Mouse (Mus musculus) limb, embryonic 10.5 days (tissue): ENCODE results near the gene Bcl6. TPM values are rescaled to one million over a fixed set of nuclear protein-coding genes. Genes with fewer than 3 reads are reported as not detected.

Experiments used
- DNase-seq: peaks from one replicate; pipeline ENCODE4 v3.0.0-alpha.2; 2017; ENCODE audit warnings: low spot score
- H3K27ac ChIP-seq: fragments of 300-500 bp; sonication (generic); 2 replicates; pipeline ENCODE4 v1.5.1; 2016; ENCODE audit warnings: mild to moderate bottlenecking
- H3K27me3 ChIP-seq: fragments of 300-500 bp; sonication (generic); 2 replicates; pipeline ENCODE4 v1.6.1; 2016; ENCODE audit warnings: low read depth, mild to moderate bottlenecking; ENCODE audit not compliant: poor library complexity, severe bottlenecking
- H3K36me3 ChIP-seq: fragments of 300-500 bp; sonication (generic); 2 replicates; pipeline ENCODE4 v1.6.1; 2016; ENCODE audit warnings: mild to moderate bottlenecking, moderate library complexity
- H3K4me1 ChIP-seq: fragments of 300-500 bp; sonication (generic); 2 replicates; pipeline ENCODE4 v1.6.1; 2016
- H3K4me3 ChIP-seq: fragments of 300-500 bp; sonication (generic); 2 replicates; pipeline ENCODE4 v1.5.1; 2016; ENCODE audit warnings: mild to moderate bottlenecking, moderate library complexity
- H3K9me3 ChIP-seq: fragments of 300-500 bp; sonication (generic); replicated peaks from 2 replicates; pipeline ENCODE4 v1.6.1; 2016; ENCODE audit warnings: mild to moderate bottlenecking
- WGBS: fragments of 180-500 bp; shearing (Covaris S2); methylation state at CpG from one replicate; pipeline ENCODE4 v1.1.7; 2016; 5-methylcytosine and 5-hydroxymethylcytosine counted together
- polyA plus RNA-seq: library from polyadenylated mRNA; unstranded; fragments of >200 nt; fragmentation: Nextera tagmentation; extraction: Ambion mirVana; gene quantifications from 2 replicates; pipeline ENCODE4 v1.2.1, GENCODE M21; 2016

Bcl6 gene
- polyA plus RNA-seq, 1 experiment from 2014 or later: 0.10 TPM

DNA sequence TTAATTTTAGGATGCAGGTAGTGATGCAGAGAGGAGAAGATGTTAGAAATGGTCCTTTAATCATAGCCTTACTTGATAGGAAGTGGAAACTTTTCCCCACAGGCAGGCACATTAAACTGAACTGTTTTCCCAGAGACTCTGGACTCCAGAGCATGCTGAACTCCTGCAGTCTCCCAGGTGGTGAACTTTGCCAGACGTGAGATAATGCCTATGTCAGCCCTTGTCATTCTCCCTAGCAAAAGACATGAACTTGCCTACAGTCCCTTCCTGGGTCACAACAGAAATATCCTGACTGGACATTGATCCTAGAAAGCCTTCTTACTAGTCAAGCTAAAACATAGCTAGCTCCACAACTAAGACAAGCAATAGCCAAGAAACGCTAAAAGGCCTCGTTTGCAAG is 22.7 kb upstream of the Bcl6 start:
- no peak overlapping the region for H3K27ac ChIP-seq
- 80% methylated on average over 3 of the region's 3 CpGs for WGBS
- H3K36me3 ChIP-seq: no peaks in the 10 kb centered on the region
- H3K27me3 ChIP-seq: no peaks in the 10 kb centered on the region
- DNase-seq: no peak
- no peaks in the 10 kb centered on the region for H3K9me3 ChIP-seq
- H3K4me3 ChIP-seq: no peak overlapping the region
- H3K4me1 ChIP-seq: no peaks in the 10 kb centered on the region

DNA sequence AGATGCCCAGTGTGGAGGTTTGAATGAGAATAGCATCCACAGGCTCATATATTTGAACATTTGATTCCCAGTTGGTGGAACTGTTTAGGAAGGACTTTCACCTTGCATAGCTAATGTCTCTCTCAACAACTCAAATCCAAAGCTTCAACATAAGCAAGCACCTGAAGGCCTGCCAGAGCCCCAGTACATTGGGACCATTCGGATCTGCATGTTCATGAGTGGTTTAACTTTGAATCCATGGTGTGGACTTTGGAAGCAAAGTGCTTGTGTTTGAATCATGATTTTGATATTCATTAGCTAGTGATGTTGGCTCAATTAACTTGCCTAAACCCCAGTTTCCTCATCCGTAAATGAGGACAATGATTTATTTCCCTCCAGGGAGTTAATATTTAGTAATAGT is 21.2 kb upstream of the Bcl6 start:
- H3K9me3 ChIP-seq: no peaks in the 10 kb centered on the region
- H3K4me3 ChIP-seq: no peak overlapping the region
- H3K27ac ChIP-seq: no peak overlapping the region
- H3K36me3 ChIP-seq: no peaks in the 10 kb centered on the region
- no peak for DNase-seq
- no peaks in the 10 kb centered on the region for H3K4me1 ChIP-seq
- 91% methylated on average over 2 of the region's 2 CpGs for WGBS
- H3K27me3 ChIP-seq: no peaks in the 10 kb centered on the region

DNA sequence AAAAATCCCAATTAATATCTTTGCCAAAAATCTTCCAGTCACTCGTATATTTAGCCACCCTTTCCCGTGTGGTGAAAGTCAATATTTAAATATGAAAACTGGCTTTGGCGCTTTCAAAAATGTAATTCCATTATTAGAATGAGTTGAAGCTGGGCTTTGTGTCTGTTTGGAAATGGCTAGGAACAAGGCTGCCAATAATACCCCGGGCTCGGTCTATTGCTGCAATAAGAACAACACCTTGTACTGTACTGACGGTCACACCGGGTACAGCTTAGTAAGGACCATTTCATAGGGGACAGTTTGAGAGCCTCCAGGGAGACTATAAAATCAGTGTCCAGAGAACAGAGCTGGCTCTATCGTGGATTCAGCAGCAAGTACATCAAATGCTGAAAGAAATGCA is 17.3 kb upstream of the Bcl6 start:
- Histone ChIP-seq H3K9me3 (no peaks in the 10 kb centered on the region), H3K36me3 (no peaks in the 10 kb centered on the region), H3K27me3 (no peaks in the 10 kb centered on the region), H3K4me3 (no peak overlapping the region), H3K27ac (no peak overlapping the region), H3K4me1 (no peaks in the 10 kb centered on the region)
- 87% methylated on average over 8 of the region's 8 CpGs for WGBS
- DNase-seq: no peak

DNA sequence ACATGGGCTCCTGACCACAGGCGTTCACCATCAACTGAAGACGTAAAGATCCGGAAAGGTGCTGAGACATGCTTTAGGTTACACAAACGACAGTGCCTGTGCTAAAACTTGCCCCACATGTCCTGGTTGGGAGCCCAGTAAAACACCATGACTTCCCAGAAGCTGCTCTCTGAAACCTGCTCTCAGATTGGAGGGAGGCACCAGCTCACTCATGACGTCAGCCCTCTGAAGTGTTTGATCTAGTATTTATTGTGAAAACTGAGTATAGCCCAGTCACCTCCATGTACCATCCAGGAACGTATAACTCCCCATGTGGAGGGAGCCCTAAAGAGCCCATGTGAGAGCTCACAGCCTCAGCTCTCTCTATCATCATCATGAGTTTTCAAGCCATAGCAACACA is 9.3 kb upstream of the Bcl6 start:
- H3K4me1 ChIP-seq: peaks cover 9% of the 10 kb centered on the region; the same call in 1 of the 2 replicates
- no peaks in the 10 kb centered on the region for H3K9me3 ChIP-seq
- no peak overlapping the region for H3K4me3 ChIP-seq
- WGBS: 90% methylated on average over 6 of the region's 6 CpGs
- no peaks in the 10 kb centered on the region for H3K27me3 ChIP-seq
- H3K36me3 ChIP-seq: no peaks in the 10 kb centered on the region
- no peak overlapping the region for H3K27ac ChIP-seq
- no peak for DNase-seq

DNA sequence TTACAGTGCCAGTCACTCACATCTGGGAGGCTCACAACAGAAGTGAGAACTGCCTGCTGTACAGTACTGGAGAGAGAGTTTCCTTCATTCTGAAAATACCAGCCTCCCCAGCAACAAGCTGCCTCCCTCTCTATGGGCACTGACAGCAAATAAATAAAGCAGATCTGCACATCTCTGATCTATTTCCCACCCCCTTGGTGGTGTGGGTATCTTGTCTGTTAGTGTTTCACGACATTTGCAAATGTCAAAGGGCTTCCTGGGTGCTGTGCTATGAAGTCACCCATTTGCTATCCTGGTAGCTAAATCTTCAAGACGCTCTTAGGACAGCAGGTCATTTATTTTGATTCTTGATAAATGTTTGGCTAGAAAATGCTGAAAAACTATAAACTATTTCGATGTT is 8.6 kb upstream of the Bcl6 start:
- WGBS: 85% methylated on average over 3 of the region's 3 CpGs
- peaks cover 9% of the 10 kb centered on the region; the same call in 1 of the 2 replicates for H3K4me1 ChIP-seq
- H3K4me3 ChIP-seq: no peak overlapping the region

DNA sequence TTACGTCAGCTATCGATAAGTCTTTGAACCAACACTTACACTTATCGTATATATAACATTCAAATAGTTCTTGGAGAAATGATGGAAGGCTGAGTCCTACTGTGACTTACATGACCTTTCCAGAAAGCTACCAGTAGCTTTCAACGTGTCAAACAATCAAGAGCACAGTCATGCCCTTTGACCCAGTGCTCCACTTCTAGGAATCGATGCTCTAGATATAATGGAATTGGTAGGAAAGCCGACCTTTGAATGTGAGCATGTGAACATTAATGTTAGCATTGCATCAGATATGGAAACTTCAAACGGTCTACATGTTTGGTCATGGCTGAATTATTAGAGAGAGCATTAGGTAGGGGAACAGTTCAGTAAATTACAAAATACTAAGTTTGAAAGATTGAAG is 7.7 kb upstream of the Bcl6 start:
- Histone ChIP-seq H3K9me3 (no peaks in the 10 kb centered on the region), H3K27me3 (no peaks in the 10 kb centered on the region), H3K4me3 (no peak overlapping the region), H3K4me1 (peaks cover 12% of the 10 kb centered on the region), H3K36me3 (no peaks in the 10 kb centered on the region), H3K27ac (no peak overlapping the region)
- 89% methylated on average over 7 of the region's 7 CpGs for WGBS
- no peak for DNase-seq

More for the DNA sequence above, 8.6 kb upstream of the Bcl6 start:
- H3K27me3 ChIP-seq: no peaks in the 10 kb centered on the region
- H3K9me3 ChIP-seq: no peaks in the 10 kb centered on the region
- no peak for DNase-seq
- no peaks in the 10 kb centered on the region for H3K36me3 ChIP-seq
- no peak overlapping the region for H3K27ac ChIP-seq

DNA sequence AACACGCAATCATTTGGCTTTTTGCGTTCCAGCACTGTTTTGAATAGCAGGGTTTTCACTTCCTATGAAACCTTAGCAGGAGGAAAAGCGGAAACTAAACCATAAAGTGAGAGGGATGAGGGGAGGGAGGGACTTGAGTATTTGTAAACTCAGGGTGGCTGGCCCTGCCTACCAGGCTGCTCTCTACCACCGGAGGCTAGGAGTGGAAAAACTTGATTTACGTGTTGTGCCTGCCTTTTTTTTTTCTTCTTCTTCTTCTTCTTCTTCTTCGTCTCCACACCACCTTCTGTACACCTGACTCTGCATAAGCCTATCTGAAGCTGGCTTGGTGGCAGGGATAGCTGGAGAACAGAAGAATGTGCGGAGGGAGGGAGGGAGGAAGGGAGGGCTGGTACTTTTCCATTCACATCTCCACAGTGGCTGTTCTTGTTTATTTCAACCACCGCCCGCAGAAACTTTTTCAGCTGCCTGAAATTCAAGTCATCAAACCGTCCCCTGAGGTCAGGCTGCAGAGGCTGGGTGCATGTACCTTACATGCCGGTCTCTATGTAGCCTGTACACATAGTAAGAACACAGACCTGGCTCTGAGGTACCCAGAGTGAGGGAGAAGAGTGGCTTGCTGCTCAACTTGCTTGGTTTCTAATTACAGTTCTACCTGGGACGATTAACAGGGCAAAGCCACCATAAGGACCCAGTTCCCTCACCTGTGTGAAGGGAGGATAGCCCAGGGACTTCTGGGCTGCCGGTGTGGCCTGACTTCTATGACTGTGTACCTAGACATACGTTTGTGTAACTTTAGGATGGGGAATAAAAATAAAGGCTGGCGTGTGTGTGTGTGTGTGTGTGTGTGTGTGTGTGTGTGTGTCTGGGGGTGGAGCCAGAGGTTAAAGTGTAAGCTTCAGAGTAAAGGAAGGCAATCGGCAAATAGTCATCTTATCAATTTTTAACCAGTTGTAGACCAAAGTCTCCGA is 5.0 kb upstream of the Bcl6 start:
- DNase-seq: no peak
- H3K27me3 ChIP-seq: peaks cover 10% of the 10 kb centered on the region
- WGBS: 51% methylated on average over 17 of the region's 17 CpGs
- H3K27ac ChIP-seq: no peak overlapping the region
- no peak overlapping the region for H3K4me3 ChIP-seq
- H3K9me3 ChIP-seq: no peaks in the 10 kb centered on the region
- peaks cover 25% of the 10 kb centered on the region for H3K4me1 ChIP-seq
- H3K36me3 ChIP-seq: no peaks in the 10 kb centered on the region

DNA sequence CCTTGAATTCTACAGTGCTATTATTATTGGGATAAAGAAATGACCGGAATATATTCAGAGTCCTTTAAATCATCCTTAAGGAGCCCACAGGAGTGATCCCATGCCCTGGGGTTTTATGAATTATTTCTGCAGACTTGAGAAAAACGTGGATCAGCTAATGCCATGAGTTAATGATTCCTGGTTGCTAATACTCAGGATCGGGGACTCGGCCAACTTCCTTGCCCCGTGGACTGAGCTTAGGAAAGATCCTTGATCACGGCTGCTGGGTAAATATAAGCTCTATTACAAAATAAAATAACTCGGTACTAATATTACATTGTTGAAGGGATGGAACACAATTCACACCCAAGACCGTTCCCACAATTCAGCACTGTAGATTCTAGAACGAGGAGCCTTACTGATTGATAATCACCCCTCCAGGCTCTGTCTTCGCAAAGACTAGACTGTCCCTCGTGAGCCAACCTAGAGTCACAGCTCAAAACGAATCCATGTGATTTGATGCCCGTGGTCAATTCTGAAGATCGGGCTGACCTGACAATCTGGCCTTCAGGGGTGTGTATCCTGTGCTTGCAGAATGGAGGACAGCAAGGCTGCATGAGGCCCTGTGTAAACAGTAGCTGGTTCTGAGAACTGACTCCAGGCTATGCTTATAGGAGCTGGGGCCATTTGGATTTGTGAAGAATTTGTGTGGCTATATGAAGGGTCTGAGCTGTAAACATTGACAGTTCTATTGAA is 3.4 kb upstream of the Bcl6 start:
- no peak for DNase-seq
- H3K27ac ChIP-seq: no peak overlapping the region
- WGBS: 90% methylated on average over 14 of the region's 14 CpGs
- H3K4me3 ChIP-seq: no peak overlapping the region
- no peaks in the 10 kb centered on the region for H3K36me3 ChIP-seq
- H3K27me3 ChIP-seq: peaks cover 11% of the 10 kb centered on the region
- no peaks in the 10 kb centered on the region for H3K9me3 ChIP-seq
- H3K4me1 ChIP-seq: peaks cover 26% of the 10 kb centered on the region

DNA sequence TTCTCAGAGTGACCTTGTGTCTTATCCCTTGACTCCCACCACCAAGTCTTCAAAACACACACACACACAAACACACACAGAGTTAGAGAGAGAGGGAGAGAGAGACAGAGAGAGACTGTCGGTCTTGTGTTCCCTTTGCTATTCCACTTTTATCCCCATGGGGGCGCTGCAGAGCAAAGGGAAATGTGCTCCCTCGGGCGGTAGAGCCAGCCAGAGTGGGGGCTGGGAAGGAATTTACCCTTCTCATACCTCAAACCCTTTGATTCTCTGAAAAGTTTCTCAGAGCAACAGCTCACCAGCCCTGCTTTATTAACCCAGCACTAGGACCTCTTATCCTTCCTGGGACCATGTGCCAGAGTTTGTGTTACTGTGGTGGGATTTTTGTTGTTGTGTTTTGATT is 2.5 kb upstream of the Bcl6 start:
- no peaks in the 10 kb centered on the region for H3K36me3 ChIP-seq
- H3K9me3 ChIP-seq: no peaks in the 10 kb centered on the region
- H3K4me1 ChIP-seq: peaks cover 35% of the 10 kb centered on the region
- WGBS: 0% methylated on average over 4 of the region's 4 CpGs
- no peak overlapping the region for H3K4me3 ChIP-seq
- peak; percentile 91 for DNase-seq
- H3K27me3 ChIP-seq: peaks cover 19% of the 10 kb centered on the region
- H3K27ac ChIP-seq: no peak overlapping the region

DNA sequence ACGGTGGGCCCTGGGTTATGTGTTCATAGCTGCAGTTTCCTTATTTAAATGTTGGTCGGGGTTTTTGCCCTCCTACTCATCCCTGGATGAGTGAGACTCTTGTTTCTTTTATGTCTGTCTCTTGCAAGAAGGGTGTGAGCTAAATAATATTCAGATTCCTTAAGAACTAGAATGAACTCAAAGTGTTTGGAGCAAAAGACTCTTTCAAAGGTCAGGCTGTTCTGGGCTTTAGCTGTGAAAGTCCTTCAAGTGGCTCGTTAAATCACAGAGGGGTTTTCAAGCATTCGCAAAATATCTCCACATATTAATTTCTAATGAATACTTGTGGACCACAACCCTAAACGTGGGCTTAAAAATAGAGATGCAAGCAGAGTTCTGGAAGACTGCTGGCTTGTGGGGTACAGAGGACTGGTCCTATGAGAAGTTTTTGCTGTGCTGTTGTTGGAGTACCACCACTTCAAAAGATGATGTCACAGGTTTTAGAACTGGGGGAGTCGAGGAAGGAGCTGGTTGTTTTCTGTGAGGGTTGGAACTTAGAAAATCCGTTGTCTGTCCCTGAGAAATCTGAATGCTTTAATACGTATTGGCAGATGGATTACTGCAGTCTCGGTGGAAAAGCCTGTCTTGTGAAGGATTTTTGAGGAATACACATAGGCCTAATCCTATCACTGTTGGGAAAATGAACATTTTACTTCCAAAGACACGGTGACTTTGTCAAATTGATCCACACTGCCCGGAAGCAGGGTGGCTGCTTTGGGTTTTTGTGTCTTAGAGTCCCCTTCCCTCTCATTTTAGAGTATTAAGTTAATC is 1.7 kb upstream of the Bcl6 start:
- Histone ChIP-seq H3K9me3 (no peaks in the 10 kb centered on the region), H3K27ac (peak overlapping the region; percentile 42; the same call in 1 of the 2 replicates), H3K36me3 (no peaks in the 10 kb centered on the region), H3K4me1 (peaks cover 35% of the 10 kb centered on the region), H3K27me3 (peaks cover 25% of the 10 kb centered on the region), H3K4me3 (peak overlapping the region; percentile 64)
- DNase-seq: no peak
- WGBS: 38% methylated on average over 11 of the region's 11 CpGs

DNA sequence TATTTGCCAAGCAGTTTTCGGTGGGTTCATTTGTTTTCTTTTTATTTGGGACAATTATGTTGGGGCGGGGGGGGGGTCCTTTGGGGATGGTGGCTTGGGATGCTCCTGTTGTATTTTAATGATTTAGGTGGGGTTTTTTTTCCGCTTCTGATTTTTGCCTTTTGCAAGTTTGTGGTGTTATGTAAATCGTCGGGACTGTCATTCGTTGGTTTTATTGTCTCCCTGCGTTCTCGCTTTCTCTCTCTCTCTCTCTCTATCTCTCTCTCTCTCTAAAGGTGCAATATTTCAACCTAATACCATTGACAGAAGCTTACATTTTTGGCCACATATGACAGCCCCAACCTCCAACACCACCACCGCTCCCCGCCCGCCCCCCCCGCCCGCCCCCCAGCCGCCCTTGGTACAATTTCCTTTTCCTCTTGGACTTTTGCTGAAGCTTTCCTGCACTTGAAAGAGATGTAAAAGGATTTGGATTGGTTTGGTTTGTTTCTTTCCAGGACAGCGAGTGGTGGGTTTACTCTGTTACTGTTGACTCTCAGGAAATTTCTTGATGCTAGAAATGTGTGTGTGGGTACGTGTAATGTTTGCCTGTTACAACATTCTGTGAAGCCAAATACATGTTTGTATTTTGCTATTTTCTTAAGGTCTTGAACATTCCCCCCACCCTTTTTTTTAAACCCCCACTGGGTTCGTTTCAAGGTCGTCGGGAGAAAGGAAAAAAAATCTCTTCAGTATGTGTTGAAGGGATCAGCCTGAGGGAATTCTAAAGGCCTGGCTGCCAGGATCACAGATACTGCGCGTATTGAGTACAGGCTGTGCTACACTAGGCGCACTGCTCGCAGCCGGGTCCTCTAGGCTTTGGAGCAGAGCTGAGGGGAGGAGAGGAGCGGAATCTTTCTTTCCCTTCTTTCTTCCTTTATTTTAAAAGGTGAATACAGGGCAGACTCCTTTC is 833 bp upstream of the Bcl6 start:
- H3K4me3 ChIP-seq: peak overlapping the region; percentile 64
- no peaks in the 10 kb centered on the region for H3K9me3 ChIP-seq
- WGBS: 3% methylated on average over 25 of the region's 25 CpGs
- peaks cover 42% of the 10 kb centered on the region for H3K4me1 ChIP-seq
- peaks cover 33% of the 10 kb centered on the region for H3K27me3 ChIP-seq
- DNase-seq: peak; percentile 36
- H3K27ac ChIP-seq: peak overlapping the region; percentile 99
- no peaks in the 10 kb centered on the region for H3K36me3 ChIP-seq

DNA sequence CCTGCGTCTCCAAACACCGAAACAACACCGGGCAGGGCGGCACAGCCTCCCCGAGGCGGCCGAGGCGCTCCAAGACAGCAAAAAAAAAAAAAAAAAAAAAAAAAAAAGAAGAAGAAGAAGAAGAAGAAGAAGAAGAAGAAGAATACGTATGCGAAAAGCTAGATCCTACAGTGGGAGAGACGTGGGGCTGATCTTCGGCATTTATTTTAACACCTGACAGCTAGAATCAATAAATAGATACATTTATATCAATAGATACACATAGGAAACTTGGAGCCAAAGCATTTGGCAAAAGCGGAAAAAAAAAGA is 541 bp downstream of the Bcl6 start:
- H3K27ac ChIP-seq: peak overlapping the region; percentile 99
- DNase-seq: no peak
- no peaks in the 10 kb centered on the region for H3K9me3 ChIP-seq
- H3K4me3 ChIP-seq: peak overlapping the region; percentile 64
- H3K27me3 ChIP-seq: peaks cover 41% of the 10 kb centered on the region
- H3K4me1 ChIP-seq: peaks cover 46% of the 10 kb centered on the region
- H3K36me3 ChIP-seq: no peaks in the 10 kb centered on the region
- 0% methylated on average over 8 of the region's 13 CpGs for WGBS
